Comparison of ENCODE assay signal across 15 mouse cellular contexts in the genomic region with DNA sequence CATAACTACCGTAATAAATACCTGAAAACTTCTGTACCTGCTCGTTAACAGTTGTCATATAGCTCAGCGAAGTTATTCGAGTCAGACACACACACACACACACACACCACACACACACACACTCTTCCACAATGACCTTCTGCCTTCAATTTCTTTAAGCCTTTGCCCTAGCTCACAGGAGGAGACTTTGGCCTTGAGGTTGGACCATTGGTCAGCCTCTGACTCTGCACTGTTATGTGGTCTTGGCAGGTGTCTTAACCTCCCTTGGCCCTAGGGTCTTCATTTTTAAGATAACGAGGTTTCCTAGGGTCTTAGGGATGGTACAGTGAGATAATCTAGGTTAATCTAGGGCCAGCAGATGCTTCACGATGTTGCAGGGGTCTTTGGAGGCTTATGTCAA. TPM values are rescaled to one million over a fixed set of nuclear protein-coding genes. Genes with fewer than 3 reads are reported as not detected.
DNase-seq lines count a peak whose midpoint lies in the region; ATAC-seq and TF ChIP-seq lines count a peak whose summit lies in the region.
"Had no signal": no experiment of that assay in that cellular context is flagged by ENCODE, and none has a peak within 500 bp of the region (broad histone marks: within the 10 kb centered on the region; RNA-seq: fewer than 3 reads in every experiment).

No protein-coding gene starts in this region.

- intact Hi-C loops in heart, adult 2 months (cut with DNase I), result loop anchor here (1.0 kb wide), 1 partner anchor 26 kb away; no protein-coding TSS in a partner anchor

- H3K4me2 ChIP-seq in heart, embryonic 12.5 days, result peak overlapping the region; percentile 89; the same call in 1 of the 2 replicates
- H3K4me2 ChIP-seq in liver, embryonic 12.5 days, result peak overlapping the region; percentile 72; the same call in 1 of the 2 replicates
- peak overlapping the region; percentile 93 for H3K4me2 ChIP-seq in neural tube, embryonic 15.5 days

- no peak overlapping the region for H3K27ac ChIP-seq in heart, embryonic 12.5 days (ENCODE audit: poor library complexity, severe bottlenecking)
- H3K27ac ChIP-seq in heart, adult 2 months, result no peak overlapping the region
- H3K27ac ChIP-seq in liver, embryonic 12.5 days, result no peak overlapping the region
- H3K27ac ChIP-seq in neural tube, embryonic 15.5 days (replicated peaks), result no peak overlapping the region
- H3K27ac ChIP-seq: stomach, embryonic 15.5 days had no signal

- TF ChIP-seq EP300 in heart, adult 2 months (IDR thresholded peaks at IDR 0.05; ENCODE audit: insufficient read depth, low read depth, low read length), result no peak

- no peak overlapping the region for H3K9ac ChIP-seq in heart, embryonic 12.5 days
- no peak overlapping the region for H3K9ac ChIP-seq in heart, adult 2 months (ENCODE audit: low read depth, low read length)
- no peak overlapping the region for H3K9ac ChIP-seq in liver, embryonic 12.5 days
- H3K9ac ChIP-seq in neural tube, embryonic 15.5 days (replicated peaks), result no peak overlapping the region
- H3K9ac ChIP-seq: stomach, embryonic 15.5 days had no signal

- TF ChIP-seq CTCF in heart, adult 2 months (IDR thresholded peaks at IDR 0.05), result no peak

- no peak for DNase-seq in heart, adult 2 months
- DNase-seq in liver, result no peak
- peak; percentile 59 to 70 for DNase-seq in kidney, postnatal 36 days
- DNase-seq in thymus, postnatal 36 days, result no peak
- DNase-seq: cerebellum, postnatal 36 days; heart, postnatal 4 days; layer of hippocampus, adult 9-11 months; thymus, postnatal 4 days had no signal

- no peak overlapping the region for H3K4me3 ChIP-seq in heart, embryonic 12.5 days
- H3K4me3 ChIP-seq in heart, adult 2 months, result no peak overlapping the region
- H3K4me3 ChIP-seq in liver, embryonic 12.5 days, result no peak overlapping the region
- H3K4me3 ChIP-seq in neural tube, embryonic 15.5 days (replicated peaks), result peak overlapping the region; percentile 63

- 80% methylated on average over 6 of the region's 6 CpGs for WGBS in heart, embryonic 12.5 days
- 92% methylated on average over 6 of the region's 6 CpGs for WGBS in heart, adult 2 months
- 70% methylated on average over 6 of the region's 6 CpGs for WGBS in liver, embryonic 12.5 days (ENCODE audit: insufficient replicate concordance)
- WGBS in neural tube, embryonic 15.5 days, result 92% methylated on average over 6 of the region's 6 CpGs

- no peaks in the 10 kb centered on the region for H3K79me2 ChIP-seq in heart, adult 2 months (replicated peaks; ENCODE audit: control insufficient read depth, insufficient read depth, low read length)

- ATAC-seq in heart, embryonic 12.5 days (ENCODE audit: insufficient number of reproducible peaks, low FRiP score), result no peak
- ATAC-seq in liver, embryonic 12.5 days, result no peak
- no peak for ATAC-seq in neural tube, embryonic 15.5 days (ENCODE audit: low FRiP score)
- no peak for ATAC-seq in monocyte, adult 5-6 weeks (replicated peaks; ENCODE audit: insufficient number of reproducible peaks, low FRiP score, low TSS enrichment, poor library complexity, severe bottlenecking)
- ATAC-seq: lung, postnatal 0 days had no signal

- peaks cover 16% of the 10 kb centered on the region for H3K27me3 ChIP-seq in heart, embryonic 12.5 days (replicated peaks)
- H3K27me3 ChIP-seq in heart, adult 2 months (ENCODE audit: control insufficient read depth, insufficient read depth, low read length), result no peaks in the 10 kb centered on the region
- peaks cover 22% of the 10 kb centered on the region for H3K27me3 ChIP-seq in liver, embryonic 12.5 days (replicated peaks)
- no peaks in the 10 kb centered on the region; the same call in 1 of the 2 replicates for H3K27me3 ChIP-seq in neural tube, embryonic 15.5 days (replicated peaks)

- no peaks in the 10 kb centered on the region for H3K9me3 ChIP-seq in heart, embryonic 12.5 days (replicated peaks)
- no peaks in the 10 kb centered on the region for H3K9me3 ChIP-seq in liver, embryonic 12.5 days (replicated peaks)
- no peaks in the 10 kb centered on the region for H3K9me3 ChIP-seq in neural tube, embryonic 15.5 days (replicated peaks)
- H3K9me3 ChIP-seq: stomach, embryonic 15.5 days had no signal

- no peak for TF ChIP-seq POLR2A in heart, adult 2 months (IDR thresholded peaks at IDR 0.05; ENCODE audit: insufficient read depth, low read depth, low read length)

- H3K36me3 ChIP-seq in heart, embryonic 12.5 days, result no peaks in the 10 kb centered on the region
- no peaks in the 10 kb centered on the region for H3K36me3 ChIP-seq in heart, adult 2 months (ENCODE audit: control insufficient read depth, insufficient read depth, low read length)
- no peaks in the 10 kb centered on the region for H3K36me3 ChIP-seq in liver, embryonic 12.5 days
- no peaks in the 10 kb centered on the region for H3K36me3 ChIP-seq in neural tube, embryonic 15.5 days
- H3K36me3 ChIP-seq: stomach, embryonic 15.5 days had no signal

- H3K4me1 ChIP-seq in heart, embryonic 12.5 days (replicated peaks), result peaks cover 11% of the 10 kb centered on the region
- peaks cover 1% of the 10 kb centered on the region for H3K4me1 ChIP-seq in heart, adult 2 months (ENCODE audit: control insufficient read depth, insufficient read depth, low read length)
- H3K4me1 ChIP-seq in liver, embryonic 12.5 days, result peaks cover 12% of the 10 kb centered on the region
- peaks cover 21% of the 10 kb centered on the region for H3K4me1 ChIP-seq in neural tube, embryonic 15.5 days

RNA-seq across cellular contexts. Expression of gene Cgref1, which starts 1.0 kb away (rescaled TPM):
- 4.9 and 5.2 TPM in 2 replicates for polyA plus RNA-seq in heart, embryonic 12.5 days (2016; fragmentation: Nextera tagmentation; extraction: Ambion mirVana)
- under 1 TPM; 0.30 to 0.73 TPM for total RNA-seq in heart, adult 2 months (2021)
- polyA plus RNA-seq in heart, adult 2 months (2012; rRNA removed), result 1.2 and 2.0 TPM in 2 replicates
- polyA plus RNA-seq in liver, embryonic 12.5 days (2016; fragmentation: Nextera tagmentation; extraction: Ambion mirVana), result 4.2 and 5.1 TPM in 2 replicates
- 68.9 and 80.2 TPM in 2 replicates for polyA plus RNA-seq in neural tube, embryonic 15.5 days (2015; fragmentation: Nextera tagmentation; extraction: Ambion mirVana)
- total RNA-seq in monocyte, adult 5-6 weeks (2017), result not detected in 3 replicates

RNA-seq across cellular contexts. Expression of gene Preb, which starts 15.8 kb away (rescaled TPM):
- polyA plus RNA-seq in heart, embryonic 12.5 days (2016; fragmentation: Nextera tagmentation; extraction: Ambion mirVana), result 86.0 and 89.0 TPM in 2 replicates
- total RNA-seq in heart, adult 2 months (2021), result 10 to 100 TPM; 80.3 to 84.6 TPM
- polyA plus RNA-seq in heart, adult 2 months (2012; rRNA removed), result 166 and 189 TPM in 2 replicates
- 110 and 111 TPM in 2 replicates for polyA plus RNA-seq in liver, embryonic 12.5 days (2016; fragmentation: Nextera tagmentation; extraction: Ambion mirVana)
- 124 and 125 TPM in 2 replicates for polyA plus RNA-seq in neural tube, embryonic 15.5 days (2015; fragmentation: Nextera tagmentation; extraction: Ambion mirVana)
- total RNA-seq in monocyte, adult 5-6 weeks (2017), result 117 to 146 TPM (median 144 TPM) in 3 replicates

RNA-seq across cellular contexts. Expression of gene Khk, which starts 23.1 kb away (rescaled TPM):
- polyA plus RNA-seq in heart, embryonic 12.5 days (2016; fragmentation: Nextera tagmentation; extraction: Ambion mirVana), result 6.5 and 8.1 TPM in 2 replicates
- total RNA-seq in heart, adult 2 months (2021), result 10 to 100 TPM; 22.6 to 29.6 TPM
- 31.8 and 40.9 TPM in 2 replicates for polyA plus RNA-seq in heart, adult 2 months (2012; rRNA removed)
- polyA plus RNA-seq in liver, embryonic 12.5 days (2016; fragmentation: Nextera tagmentation; extraction: Ambion mirVana), result 33.6 and 36.3 TPM in 2 replicates
- polyA plus RNA-seq in neural tube, embryonic 15.5 days (2015; fragmentation: Nextera tagmentation; extraction: Ambion mirVana), result 12.7 and 17.0 TPM in 2 replicates
- 26.4 to 32.2 TPM (median 29.8 TPM) in 3 replicates for total RNA-seq in monocyte, adult 5-6 weeks (2017)

RNA-seq across cellular contexts. Expression of gene Tcf23, which starts 24.1 kb away (rescaled TPM):
- polyA plus RNA-seq in heart, embryonic 12.5 days (2016; fragmentation: Nextera tagmentation; extraction: Ambion mirVana), result 0.18 and 0.22 TPM in 2 replicates
- total RNA-seq in heart, adult 2 months (2021), result 1 to 10 TPM; 1.6 TPM
- 0.44 and 0.57 TPM in 2 replicates for polyA plus RNA-seq in heart, adult 2 months (2012; rRNA removed)
- polyA plus RNA-seq in liver, embryonic 12.5 days (2016; fragmentation: Nextera tagmentation; extraction: Ambion mirVana), result 0.06 and 0.08 TPM in 2 replicates
- polyA plus RNA-seq in neural tube, embryonic 15.5 days (2015; fragmentation: Nextera tagmentation; extraction: Ambion mirVana), result 0.13 TPM in 1 of 2 replicates, not detected in the other
- total RNA-seq in monocyte, adult 5-6 weeks (2017), result 0.10 TPM in 1 of 3 replicates, not detected in the others
- polyA plus RNA-seq: limb, embryonic 11.5 days had no signal

RNA-seq across cellular contexts. Expression of gene Emilin1, which starts 31.1 kb away (rescaled TPM):
- 179 and 187 TPM in 2 replicates for polyA plus RNA-seq in heart, embryonic 12.5 days (2016; fragmentation: Nextera tagmentation; extraction: Ambion mirVana)
- 10 to 100 TPM; 21.2 to 21.3 TPM for total RNA-seq in heart, adult 2 months (2021)
- 30.6 and 31.3 TPM in 2 replicates for polyA plus RNA-seq in heart, adult 2 months (2012; rRNA removed)
- 70.0 and 73.6 TPM in 2 replicates for polyA plus RNA-seq in liver, embryonic 12.5 days (2016; fragmentation: Nextera tagmentation; extraction: Ambion mirVana)
- 24.5 and 52.1 TPM in 2 replicates for polyA plus RNA-seq in neural tube, embryonic 15.5 days (2015; fragmentation: Nextera tagmentation; extraction: Ambion mirVana)
- total RNA-seq in monocyte, adult 5-6 weeks (2017), result 15.1 to 25.3 TPM (median 22.0 TPM) in 3 replicates

Comparison
In these comparisons a context has a peak if more than half of its experiments do, and no peak if none do; other contexts are left out.
1. DNase-seq: peak in kidney, postnatal 36 days (2 of 2); none in heart, adult 2 months (0 of 2), liver (single experiment) and thymus, postnatal 36 days (0 of 2).
2. RNA of gene Cgref1, which starts 1.0 kb away (polyA plus RNA-seq): 68.9 to 80.2 TPM in neural tube, embryonic 15.5 days; 4.2 to 5.1 TPM in liver, embryonic 12.5 days, 4.9 to 5.2 TPM in heart, embryonic 12.5 days and 1.2 to 2.0 TPM in heart, adult 2 months; every median in the first group is over 10 times any median in the second.
3. Peak in every context shown above with its lines, with median percentiles within 50 percentile points of each other: H3K4me2 ChIP-seq.